Mouse (Mus musculus) ovary, adult 18-20 months (tissue): ENCODE measurements around the gene Fuz.

Experiments used
- DNase-seq: peaks from one replicate; pipeline ENCODE4 v3.0.0; 2022; ENCODE audit warnings: low spot score, mixed read lengths

Gene Fuz

GRCm38 (mm10) chr7:44895593-44896434, at the start of gene Fuz:
Gene Fuz (plus strand): TSS chr7:44896079.
- DNase-seq, result peak; percentile 90

- no peak for DNase-seq
Observed at GRCm38 (mm10) chr7:44846804-44847203, 49.1 kb upstream of the Fuz start.

- no peak for DNase-seq
Observed at GRCm38 (mm10) chr7:44847772-44848171, 48.1 kb upstream of the Fuz start.

GRCm38 (mm10) chr7:44848561-44849415, 47.1 kb upstream of the Fuz start, which contains the start of the genes Akt1s1 and Tbc1d17:
Gene Akt1s1 (plus strand): TSS chr7:44848991.
Gene Tbc1d17 (minus strand): TSS chr7:44849079.
- DNase-seq, result peak; percentile 99

- peak; percentile 88 for DNase-seq
Observed at GRCm38 (mm10) chr7:44849416-44850111, 46.3 kb upstream of the Fuz start.

GRCm38 (mm10) chr7:44850146-44850545, 45.7 kb upstream of the Fuz start:
- peak; percentile 71 for DNase-seq

GRCm38 (mm10) chr7:44850789-44851624, 44.9 kb upstream of the Fuz start:
- no peak for DNase-seq

- no peak for DNase-seq
Observed at GRCm38 (mm10) chr7:44851625-44852234, 44.1 kb upstream of the Fuz start.

GRCm38 (mm10) chr7:44852259-44853027, 43.4 kb upstream of the Fuz start:
- no peak for DNase-seq

- DNase-seq, result no peak
Observed at GRCm38 (mm10) chr7:44853065-44853464, 42.8 kb upstream of the Fuz start.

- DNase-seq, result no peak
Observed at GRCm38 (mm10) chr7:44853596-44854355, 42.1 kb upstream of the Fuz start.

GRCm38 (mm10) chr7:44854356-44855031, 41.4 kb upstream of the Fuz start:
- peak; percentile 94 for DNase-seq

GRCm38 (mm10) chr7:44855036-44855435, 40.8 kb upstream of the Fuz start:
- no peak for DNase-seq

- DNase-seq, result no peak
Observed at GRCm38 (mm10) chr7:44856265-44856916, 39.5 kb upstream of the Fuz start.

GRCm38 (mm10) chr7:44857042-44857552, 38.8 kb upstream of the Fuz start, which contains the start of gene Pnkp:
Gene Pnkp (plus strand): TSS chr7:44857139.
- peak; percentile 67 for DNase-seq

GRCm38 (mm10) chr7:44857905-44858304, 38.0 kb upstream of the Fuz start:
- DNase-seq, result no peak

GRCm38 (mm10) chr7:44859896-44860295, 36.0 kb upstream of the Fuz start:
- no peak for DNase-seq
